Mouse (Mus musculus) left cerebral cortex, adult 18-20 months (tissue): ENCODE data around the gene Tada3. TPM values are rescaled to one million over a fixed set of nuclear protein-coding genes. Genes with fewer than 3 reads are reported as not detected.

Source experiments
- DNase-seq, 2 experiments: peaks; one replicate each; pipeline ENCODE4 v3.0.0; 2021 to 2022; ENCODE audit warnings: low spot score in 2 of 2, mixed read lengths in 1 of 2
- total RNA-seq, 2 experiments: library from RNA; stranded (reverse); gene quantifications; 2 replicates each; pipeline ENCODE4 v1.2.3; 2021

Tada3 gene
- total RNA-seq, 2 experiments from 2014 or later: 46.8 to 53.7 TPM

DNA sequence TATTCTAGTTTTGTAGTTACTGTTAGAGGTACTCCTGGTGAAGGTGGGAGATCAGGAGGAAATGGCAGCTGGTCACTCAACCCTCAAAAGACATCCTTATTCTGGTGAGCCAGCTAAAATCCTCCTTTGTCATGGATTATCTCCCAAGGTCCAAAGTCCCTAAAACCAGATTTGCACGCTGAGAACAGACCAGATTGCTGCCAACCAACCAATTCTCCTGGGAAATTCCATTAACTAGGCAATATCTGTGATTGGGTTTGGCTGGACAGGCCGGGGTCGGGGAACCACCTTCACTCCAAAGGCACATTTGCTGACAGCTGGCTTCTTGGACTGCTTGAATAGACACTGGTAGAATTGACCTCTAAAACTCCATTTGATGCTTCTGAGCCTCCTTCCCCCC lies 13.0 kb upstream of the Tada3 start:
- no peak for DNase-seq

DNA sequence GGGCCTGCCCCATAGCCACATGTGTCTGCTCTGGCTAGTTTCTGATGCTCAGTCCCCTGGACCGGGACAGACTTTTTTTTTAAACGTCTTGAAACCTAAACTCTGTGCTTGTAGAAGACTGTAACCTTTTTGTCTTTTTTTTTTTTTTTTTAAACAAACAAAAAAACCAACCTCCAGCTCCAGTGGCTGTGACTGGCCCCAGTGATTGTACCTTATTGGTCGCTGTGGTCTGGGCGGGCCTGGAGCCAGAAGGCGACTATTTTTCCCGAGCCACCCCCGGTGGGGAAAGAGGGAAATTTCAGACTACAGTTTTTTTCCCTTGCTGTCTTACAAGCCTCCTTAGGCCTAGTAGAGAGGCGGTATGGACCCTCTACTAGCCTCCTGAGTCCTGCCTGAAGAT lies 11.3 kb upstream of the Tada3 start, which contains the start of gene Ttll3:
Ttll3 (plus strand) TSS at position 301 of the 400 bp plus-strand sequence.
- DNase-seq: no peak

DNA sequence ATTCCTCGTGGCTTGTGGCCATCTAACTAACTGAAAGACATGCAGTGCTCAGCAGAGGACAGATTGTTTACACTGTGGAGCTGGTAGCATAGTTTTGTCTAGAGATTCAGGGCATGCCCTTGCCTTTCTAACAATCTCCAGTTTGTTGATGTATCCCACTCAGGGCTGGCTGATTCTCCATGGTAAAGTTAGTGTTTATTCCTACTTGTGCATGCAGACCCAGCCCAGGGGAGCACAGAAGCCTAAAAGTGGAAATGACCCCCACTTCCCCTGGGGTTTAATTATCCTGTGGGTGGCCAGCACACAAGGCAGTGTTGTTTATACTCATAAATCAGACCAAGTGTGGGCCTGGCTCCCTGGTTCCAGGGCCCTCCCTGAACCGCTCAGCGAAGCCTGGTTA lies 8.3 kb upstream of the Tada3 start:
- DNase-seq: no peak

DNA sequence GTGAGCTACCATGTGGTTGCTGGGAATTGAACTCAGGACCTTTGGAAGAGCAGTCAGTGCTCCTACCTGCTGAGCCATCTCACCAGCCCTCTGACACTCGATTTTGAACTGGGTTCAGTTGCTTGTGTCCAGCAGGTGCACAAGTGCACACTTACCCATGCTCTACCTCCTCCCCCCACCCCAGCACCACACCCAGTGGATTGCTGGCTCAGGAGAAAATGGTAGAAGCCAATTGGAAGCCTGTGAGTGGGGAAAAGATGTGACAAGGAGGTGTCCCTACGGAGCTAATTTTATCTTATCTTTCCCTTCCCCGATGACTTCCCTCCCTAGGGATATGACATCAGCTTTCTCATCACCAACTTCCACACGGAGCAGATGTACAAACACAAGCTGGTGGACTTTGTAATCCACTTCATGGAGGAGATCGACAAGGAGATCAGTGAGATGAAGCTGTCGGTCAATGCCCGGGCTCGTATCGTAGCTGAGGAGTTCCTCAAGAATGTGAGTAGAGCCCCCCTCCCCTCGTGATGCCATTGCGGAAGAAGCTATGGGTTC lies 7.6 kb upstream of the Tada3 start:
- no peak for DNase-seq

DNA sequence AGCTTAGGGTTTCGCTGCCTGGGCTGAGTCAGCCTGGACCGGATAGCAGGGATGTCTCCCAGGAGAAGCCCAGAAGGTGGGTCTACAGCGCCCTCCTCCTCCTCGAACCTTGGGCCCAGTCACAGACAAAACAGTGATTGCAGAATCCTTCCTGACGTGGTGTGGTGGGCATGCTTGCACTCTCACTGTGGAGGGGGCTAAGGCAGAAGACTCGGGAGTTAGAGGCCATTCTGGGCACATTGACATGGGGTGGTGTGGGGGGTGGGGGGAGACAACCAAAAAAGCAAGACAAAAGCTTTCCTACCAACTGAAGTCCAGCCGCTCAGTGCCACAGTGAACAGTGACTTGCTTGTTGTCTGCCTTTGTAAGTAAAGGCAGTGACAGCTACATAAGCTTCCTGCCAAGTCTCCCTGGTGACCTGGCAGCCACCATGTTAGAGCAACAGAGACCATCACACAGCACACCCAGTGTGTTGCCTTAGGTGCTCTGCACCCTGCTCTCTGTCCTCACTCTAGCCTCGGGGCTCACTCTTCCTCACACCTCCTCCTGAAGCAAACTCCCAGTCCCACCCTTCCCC lies 6.8 kb upstream of the Tada3 start:
- no peak for DNase-seq

DNA sequence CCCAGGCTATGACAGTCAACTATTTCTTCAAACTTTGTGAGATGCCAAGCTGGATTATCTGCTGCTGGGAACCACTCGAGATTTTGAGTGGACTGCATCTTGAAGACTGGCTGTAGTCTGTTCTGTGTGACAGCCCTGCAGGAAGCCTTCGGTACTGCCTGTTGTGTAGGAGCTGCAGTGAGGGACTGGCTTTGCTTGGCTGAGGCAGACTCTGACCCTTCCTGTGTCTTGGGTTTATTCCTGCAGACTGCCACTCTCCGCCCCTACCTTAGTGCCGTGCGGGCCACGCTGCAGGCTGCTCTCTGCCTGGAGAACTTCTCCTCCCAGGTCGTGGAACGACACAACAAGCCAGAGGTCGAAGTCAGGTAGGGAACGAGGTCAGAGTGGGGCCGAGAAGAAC lies 2.8 kb upstream of the Tada3 start:
- no peak for DNase-seq

DNA sequence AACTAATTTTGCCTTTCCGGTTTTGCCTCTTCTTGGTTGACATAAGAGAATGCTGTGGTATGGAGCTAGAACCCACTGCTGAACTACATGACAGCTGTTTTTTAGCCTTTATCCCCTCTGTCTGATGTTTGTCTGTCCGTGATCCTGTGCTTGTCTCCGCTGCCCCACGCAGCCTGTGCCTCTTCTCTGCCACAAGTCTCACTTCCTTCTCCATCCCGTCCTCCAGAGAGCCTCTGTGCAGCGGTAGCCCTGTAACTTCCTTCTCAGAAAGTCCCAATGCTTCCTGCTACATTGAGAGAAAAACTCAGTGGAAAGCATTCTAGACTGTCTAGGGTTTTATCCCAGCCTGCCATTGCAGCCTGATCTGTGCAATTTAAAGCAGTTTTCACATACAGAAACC lies 1.6 kb upstream of the Tada3 start:
- DNase-seq: no peak

DNA sequence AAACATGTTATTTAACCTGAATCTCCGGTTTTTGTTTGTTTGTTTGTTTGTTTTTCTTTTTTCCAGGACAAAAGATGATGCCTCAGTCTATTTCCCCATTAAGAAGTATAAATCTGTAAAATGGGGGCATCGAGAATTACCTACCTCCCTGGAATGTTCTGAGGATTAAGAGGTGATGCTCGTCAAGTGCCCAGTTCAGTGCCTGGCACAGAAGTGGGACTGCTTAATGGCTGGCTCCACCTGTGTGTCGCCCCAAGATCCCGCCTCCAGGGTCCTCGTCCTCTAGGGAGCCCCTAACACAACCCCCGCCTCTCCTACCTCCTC lies 549 bp downstream of the Tada3 start:
- no peak for DNase-seq

DNA sequence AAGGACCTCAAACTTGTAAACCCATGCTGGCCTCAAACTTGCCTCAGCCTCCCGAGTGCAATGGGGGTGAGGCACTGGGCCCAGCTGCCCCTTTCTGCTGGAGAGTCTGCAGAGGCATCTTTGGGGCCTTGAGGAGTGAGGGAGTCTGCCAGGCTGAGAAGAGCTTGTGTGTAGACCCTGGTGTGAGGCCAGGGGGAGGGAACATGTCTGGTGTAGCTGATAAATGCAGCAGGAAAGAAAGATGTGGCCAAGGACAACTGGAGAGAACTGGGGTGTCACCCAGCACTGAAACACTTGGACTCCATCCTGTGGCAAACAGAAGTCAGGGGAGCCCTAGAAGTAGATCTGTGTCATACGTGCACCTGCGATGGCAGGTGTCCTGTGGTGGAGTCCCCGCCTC lies 4.2 kb downstream of the Tada3 start:
- no peak for DNase-seq

DNA sequence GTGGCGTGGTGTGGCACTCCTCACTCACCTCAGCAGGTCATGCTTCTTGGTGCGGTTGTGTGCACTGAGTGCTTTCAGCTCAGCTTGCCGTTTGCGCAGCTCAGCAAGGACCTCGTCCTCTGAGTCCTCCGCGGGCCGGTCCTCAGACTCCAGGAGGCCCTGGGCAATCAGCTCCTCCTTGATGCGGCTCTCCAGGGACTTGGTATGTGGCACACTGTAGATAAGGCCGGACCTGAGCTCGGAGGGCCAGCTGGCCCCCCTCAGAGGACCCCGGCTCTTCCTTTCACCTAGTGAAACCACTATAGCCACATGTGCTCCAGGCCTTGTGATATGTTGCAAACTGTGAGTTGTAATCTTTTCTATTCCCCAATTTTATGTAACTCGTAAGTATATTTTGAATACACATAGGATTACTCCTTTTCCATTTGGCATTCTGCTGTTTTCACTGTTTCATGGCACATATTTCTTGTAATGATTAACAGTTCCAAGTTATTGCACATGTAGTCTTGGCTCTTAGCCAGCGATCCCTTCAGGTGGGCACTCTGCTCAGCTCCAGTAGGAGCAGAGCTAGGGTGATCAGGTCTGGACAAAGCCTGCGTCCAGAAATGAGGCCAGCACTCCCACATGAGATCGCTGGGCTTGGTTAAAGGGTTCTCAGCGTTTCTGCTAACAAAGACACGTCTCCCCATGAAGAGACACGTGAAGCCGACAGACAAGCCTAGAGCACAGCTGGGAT lies 7.3 kb downstream of the Tada3 start:
- no peak for DNase-seq

DNA sequence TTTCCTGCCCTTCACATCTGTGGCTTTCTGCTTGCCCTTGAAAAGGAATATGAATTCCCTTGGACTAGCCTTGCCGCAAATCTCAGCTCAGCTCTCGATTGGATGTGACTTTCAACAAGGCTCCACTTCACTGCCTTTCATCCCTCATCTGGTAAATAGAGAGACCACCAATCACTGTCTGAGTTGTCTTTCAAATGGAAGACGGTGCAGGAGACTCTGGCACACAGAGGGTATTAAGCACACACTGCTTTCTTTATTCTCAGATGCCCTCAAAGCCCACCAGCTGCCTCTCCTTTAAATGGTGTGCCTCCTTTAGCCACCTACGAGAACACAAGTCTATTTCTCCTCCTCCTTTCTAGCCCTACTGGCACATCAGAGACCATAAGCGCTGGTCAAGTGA lies 9.1 kb downstream of the Tada3 start:
- no peak for DNase-seq

DNA sequence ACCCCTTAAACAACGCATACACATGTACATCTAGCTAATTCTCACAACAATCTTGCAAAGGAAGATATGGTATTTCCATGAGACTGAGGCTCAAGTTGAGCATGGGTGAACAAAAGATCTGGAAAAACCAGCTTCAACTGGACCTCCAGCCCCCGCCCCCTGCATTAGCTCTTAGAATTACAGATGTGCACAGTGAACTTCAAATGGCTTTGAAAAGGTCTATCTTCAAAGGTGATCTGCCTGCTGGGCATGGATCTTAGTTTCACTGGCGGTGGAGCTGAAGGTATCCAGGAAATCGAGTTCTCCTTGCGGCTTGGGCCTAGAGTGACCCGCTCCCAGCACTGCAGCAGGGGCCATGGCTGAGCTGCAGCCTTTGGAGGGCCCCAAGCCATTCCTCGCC lies 9.6 kb downstream of the Tada3 start:
- no peak for DNase-seq

DNA sequence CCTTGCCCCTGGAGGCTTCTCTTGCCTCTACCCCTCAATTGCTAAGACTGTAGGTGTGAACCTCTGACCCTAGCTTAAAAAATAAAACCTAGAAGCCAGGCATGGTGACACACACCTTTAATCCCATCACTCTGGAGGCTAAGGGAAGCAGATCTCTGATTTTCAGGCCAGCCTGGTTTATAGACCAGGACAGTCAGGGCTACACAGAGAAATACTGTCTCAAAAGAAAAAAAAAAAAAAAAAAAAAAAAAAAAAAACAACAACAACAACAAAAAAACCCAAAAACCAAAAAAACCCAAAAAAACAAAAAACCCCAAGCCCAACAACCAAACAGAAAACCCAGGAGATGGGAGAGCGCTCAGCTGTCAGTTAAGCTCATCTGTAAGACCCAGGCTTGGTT lies 10.1 kb downstream of the Tada3 start:
- DNase-seq: no peak

DNA sequence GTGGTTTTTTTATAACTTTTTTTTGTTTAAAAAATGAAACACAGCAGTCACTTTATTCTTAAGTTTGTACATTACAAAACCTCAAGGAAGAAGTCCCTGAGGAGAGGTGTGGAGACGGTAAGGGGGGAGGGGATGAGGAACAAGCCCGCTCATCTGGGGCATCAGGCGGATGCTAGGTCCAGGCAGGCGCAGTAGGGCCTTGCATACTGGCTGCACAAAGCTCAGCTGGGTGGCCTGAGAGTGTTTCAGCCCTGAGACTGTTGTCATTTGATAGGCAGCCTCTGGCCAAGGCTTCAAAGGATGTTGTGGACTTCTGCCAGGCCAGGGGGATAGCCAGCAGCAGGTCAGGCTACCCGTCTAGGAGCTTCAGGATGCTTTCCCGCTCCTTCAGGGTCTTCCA lies 11.0 kb downstream of the Tada3 start:
- DNase-seq: no peak

DNA sequence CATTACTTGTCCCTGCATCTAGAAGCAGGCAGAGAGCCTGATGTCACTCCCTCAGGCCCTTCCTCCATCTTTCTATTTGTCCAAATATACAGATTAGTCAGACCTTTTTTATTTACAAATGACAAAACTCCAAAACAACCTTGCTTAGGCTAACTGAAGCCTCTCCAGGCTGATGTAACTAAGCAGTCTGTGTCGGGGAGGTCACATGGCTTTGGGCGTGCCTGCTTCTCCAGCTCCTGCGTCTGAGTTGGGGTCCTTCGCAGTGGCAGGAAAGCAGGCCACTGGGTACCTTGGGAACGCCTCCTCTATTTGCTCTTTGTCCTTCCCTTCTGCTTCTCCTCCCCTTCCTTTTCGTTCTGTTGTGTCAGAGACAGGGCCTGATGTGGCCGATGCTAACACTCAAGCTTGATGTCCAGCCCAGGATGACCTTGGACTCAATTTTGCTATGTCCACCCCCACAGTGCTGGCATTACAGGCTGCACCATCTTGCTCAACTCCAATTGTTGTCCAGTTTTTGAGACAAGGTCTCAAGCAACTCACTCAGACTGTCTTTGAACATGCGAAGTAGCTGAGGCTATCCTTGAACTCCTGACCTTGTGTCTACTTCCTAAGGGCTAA lies 13.1 kb downstream of the Tada3 start:
- DNase-seq: no peak

DNA sequence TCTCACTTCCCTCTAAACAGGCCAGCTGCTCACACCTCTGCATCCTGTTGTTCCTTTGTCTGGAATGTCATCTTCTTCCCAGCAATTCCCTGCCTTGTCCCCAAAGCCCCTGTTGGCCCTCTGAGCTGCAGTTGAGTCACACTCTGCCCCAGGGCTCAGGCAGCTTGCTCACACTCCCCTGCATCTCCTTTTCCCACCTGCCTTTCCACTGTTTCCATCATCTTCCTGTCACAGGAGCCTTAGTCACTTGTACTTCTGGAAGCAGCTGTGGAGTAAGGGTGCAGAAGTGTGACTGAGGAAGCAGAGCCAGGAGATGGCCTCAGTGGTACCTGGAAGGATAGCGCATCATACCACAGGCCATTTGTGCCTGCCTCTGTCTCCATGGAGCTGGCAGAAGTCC lies 15.4 kb downstream of the Tada3 start:
- peak in 1 of 2 experiments; percentile 34 for DNase-seq

DNA sequence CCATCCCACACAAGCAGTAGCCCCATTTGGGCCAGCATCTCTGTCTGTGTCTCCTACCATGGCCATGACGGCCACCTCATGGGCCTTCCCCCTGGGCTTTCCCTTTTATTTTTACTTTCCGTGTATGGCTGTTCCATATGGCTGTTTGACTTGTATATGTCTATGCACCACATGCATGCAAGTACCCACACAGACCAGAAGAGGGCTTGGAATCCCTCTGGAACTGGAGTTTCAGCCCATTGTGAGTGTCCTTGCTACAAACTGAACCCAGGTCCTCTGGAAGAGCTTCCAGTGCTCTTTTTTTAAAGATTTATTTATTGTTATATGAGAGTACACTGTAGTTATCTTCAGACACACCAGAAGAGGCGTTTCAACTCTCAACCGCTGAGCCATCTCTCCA lies 16.2 kb downstream of the Tada3 start:
- DNase-seq: no peak

DNA sequence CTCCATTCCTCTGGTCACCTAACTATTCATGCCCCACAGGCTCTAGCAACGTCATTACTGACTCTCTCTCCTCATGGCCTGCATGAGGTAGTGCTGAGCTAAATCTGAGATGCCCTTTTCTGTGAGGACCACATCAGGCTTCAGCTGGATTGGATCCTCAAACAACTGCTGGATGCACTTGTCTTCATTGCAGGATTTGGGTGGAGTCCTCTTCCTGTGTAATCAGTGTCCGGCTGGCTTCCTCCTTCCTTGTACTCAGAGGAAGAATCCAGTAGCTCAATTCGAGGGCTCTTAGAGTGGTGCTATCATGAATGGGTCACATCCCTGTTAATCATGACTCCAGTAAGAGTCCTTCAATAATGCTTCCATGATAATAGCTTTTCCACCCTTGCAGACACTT lies 24.0 kb downstream of the Tada3 start:
- no peak for DNase-seq

DNA sequence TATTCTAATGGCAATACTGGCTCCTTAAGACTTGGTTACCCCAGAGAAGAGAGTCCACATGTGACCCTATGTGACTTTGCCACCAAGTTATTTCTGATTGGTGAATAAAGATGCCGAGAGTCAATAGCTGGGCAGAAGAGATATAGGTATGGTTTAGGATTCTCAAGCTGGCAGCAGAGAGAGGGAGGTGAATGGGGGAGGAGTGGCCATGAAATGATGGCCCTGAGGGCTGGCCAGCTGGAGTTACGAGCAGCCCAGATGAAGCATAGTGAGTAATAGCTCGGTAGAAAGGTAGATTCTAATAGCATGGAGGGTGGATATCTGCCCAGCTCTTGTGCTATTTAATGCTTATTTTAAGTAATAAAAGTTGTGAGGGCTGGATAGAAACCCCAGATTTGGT lies 24.9 kb downstream of the Tada3 start:
- no peak for DNase-seq

DNA sequence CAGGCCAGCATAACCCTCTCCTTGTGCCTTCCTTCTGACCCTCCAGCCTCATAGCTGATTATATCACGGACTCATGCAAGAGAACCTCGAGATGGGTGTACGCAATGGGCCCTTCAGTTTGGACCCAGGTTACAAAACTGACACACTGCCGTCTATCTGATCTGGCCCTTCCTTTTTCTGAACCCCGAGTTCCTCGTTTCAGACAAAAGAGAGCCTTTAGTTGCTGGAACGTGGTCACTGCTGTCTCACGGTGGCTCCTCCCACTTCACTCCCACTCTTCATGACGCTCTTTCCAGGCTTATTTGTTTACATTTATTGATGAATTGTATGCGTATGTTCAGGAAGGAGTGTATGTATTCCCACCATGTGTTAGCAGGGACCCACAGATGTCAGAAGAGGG lies 26.0 kb downstream of the Tada3 start:
- no peak for DNase-seq

DNA sequence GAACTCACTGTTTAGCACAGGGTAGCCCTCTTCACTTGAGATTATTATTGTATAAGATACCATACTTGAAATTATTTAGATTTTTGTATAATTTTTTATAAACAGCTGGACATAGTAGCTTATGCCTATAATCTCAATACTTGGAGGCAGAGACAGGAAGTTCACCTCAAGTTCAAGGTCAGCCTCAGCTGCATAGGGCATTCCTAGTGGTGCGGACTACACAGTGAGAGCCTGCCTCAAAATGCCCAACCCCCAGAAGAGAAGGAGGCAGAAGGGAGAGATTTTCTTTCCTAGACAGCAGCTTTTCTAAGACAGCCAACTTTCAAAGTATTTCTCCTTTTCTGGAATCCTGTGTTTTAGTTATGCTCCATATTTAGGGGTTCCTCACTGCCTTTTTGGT lies 26.5 kb downstream of the Tada3 start:
- DNase-seq: no peak

DNA sequence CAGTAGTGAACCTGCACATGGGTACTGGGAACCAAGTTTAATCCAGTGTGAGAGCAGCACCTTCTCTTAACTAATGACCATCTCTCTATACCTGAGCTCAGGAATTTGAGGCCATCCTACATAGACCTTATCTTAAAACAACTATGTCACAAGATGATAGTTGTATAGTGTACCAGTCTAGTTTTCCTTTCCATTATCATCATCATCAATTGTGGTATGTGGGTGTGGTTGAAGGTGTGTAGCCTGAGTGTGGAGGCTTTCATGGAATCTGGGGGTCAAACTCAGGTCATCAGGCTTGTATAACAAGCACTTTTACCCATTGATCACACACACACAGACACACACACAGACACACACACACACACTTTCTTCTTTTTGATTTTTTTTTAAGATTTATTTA lies 27.1 kb downstream of the Tada3 start:
- no peak for DNase-seq

DNA sequence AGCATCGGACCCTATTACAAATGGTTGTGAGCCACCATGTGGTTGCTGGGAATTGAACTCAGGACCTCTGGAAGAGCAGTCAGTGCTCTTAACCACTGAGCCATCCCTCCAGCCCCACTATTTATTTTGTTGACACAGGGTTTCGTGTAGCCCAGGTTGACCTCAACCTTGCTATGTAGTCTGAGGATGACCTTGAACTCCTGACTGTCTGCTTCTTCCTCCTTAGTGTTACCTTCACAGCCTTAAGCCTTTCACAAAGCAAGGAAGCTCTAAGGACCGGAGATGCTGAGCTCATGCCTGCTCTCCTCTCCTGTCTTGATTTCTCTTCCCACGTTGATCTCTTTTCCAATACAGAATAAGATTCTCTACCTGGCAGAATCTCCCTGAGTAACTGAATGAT lies 30.8 kb downstream of the Tada3 start:
- DNase-seq: no peak
